ENCODE assay signal across 10 mouse cellular contexts in the genomic region with DNA sequence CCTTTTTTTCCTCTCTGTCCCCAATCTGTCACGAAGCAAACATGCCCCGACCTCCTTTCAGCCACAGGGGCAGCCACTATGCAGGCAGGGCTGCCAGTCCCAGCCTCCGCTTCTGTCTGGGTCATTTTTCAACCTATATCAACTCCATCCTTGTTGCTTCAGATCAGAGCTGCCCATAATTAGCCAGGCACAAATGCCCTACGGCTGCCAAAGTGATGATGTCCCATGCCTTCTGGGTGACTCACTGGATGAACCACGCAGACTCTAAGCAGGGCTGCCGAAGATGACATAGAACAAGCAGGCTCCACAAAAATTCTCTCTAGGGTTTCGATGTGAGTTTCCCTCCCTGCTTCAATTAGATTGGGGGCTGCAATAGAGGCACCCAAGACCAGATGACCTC.
DNase-seq lines count a peak whose midpoint lies in the region; ATAC-seq lines count a peak whose summit lies in the region.
"Had no signal": no experiment of that assay in that cellular context is flagged by ENCODE, and none has a peak within 500 bp of the region (broad histone marks: within the 10 kb centered on the region; RNA-seq: fewer than 3 reads in every experiment).

No protein-coding gene starts in this region.

- DNase-seq in lung, adult 18-20 months = peak; percentile 10 to 22
- no peak for DNase-seq in lung, postnatal 25 days (ENCODE audit: low spot score)
- peak; percentile 20 for DNase-seq in adrenal gland, postnatal 25 days
- peak; percentile 19 to 49 for DNase-seq in heart, adult 9 months (ENCODE audit: low spot score in 2 of 2)
- peak; percentile 3 for DNase-seq in retina, adult 2 months (ENCODE audit: low read depth, low spot score)
- DNase-seq in thymus, postnatal 10 days (ENCODE audit: low spot score in 2 of 2) = no peak
- no peak for DNase-seq in testis, postnatal 14 days (ENCODE audit: low spot score)
- DNase-seq: gastrocnemius, postnatal 36 days had no signal

- ATAC-seq in megakaryocyte-erythroid progenitor cell, adult 5-6 weeks (replicated peaks; ENCODE audit: low FRiP score, low TSS enrichment, poor library complexity, severe bottlenecking) = no peak
- ATAC-seq: intestine, embryonic 15.5 days had no signal

Comparison
In these comparisons a context has a peak if more than half of its experiments do, and no peak if none do; other contexts are left out.
1. DNase-seq: peak in lung, adult 18-20 months (2 of 2), adrenal gland, postnatal 25 days (single experiment), heart, adult 9 months (2 of 2) and retina, adult 2 months (single experiment); none in lung, postnatal 25 days (single experiment), thymus, postnatal 10 days (0 of 2) and testis, postnatal 14 days (single experiment).